Mouse (Mus musculus): ENCODE measurements around the gene BC049715. TPM values are rescaled to one million over a fixed set of nuclear protein-coding genes. Genes with fewer than 3 reads are reported as not detected.

The BC049715 gene
- polyA plus RNA-seq, 1 experiment: 0.56 TPM

DNA sequence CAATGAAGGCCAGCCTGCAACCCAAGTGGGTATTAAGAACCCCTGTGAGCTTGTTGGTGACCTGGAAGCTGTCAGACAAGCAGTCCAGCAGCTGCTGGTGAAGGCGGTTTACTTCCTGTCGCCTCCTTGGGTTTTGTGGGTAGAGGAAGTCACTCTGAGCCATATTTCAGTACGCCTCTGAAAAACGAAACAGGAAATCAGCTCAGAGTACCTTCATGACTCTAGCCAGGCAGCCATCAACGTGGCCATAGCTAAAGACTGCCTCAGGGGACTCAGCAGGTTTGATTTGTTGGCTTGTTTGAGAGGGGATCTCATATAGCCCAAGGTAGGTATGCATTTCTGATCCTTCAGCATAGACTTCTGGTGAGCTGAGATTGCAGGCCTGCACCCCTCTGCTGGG lies 4.3 kb downstream of the BC049715 start:
- Histone ChIP-seq H3K4me3 (ENCODE audit: low read depth, low read length) (no peak overlapping the region), H3K27ac (ENCODE audit: insufficient read depth, low read depth, low read length) (no peak overlapping the region), H3K27me3 (ENCODE audit: control insufficient read depth, insufficient read depth, low read length) (no peaks in the 10 kb centered on the region), H3K36me3 (ENCODE audit: control insufficient read depth, insufficient read depth, low read length) (no peaks in the 10 kb centered on the region), H3K4me1 (ENCODE audit: control insufficient read depth, insufficient read depth, insufficient read length, low read length) (peaks cover 3% of the 10 kb centered on the region)
- 79% methylated on average over 5 of the region's 5 CpGs for WGBS
- TF ChIP-seq POLR2A (IDR thresholded peaks at IDR 0.05; ENCODE audit: low read depth, low read length): no peak
- TF ChIP-seq CTCF (IDR thresholded peaks at IDR 0.05; ENCODE audit: extremely low read depth, insufficient read length, insufficient replicate concordance, low read depth, low read length): no peak

- 58% methylated on average over 4 of the region's 4 CpGs for WGBS
- Histone ChIP-seq H3K27me3 (ENCODE audit: control insufficient read depth, insufficient read depth, low read length) (no peaks in the 10 kb centered on the region), H3K36me3 (ENCODE audit: control insufficient read depth, insufficient read depth, low read length) (no peaks in the 10 kb centered on the region), H3K4me1 (ENCODE audit: control insufficient read depth, insufficient read depth, insufficient read length, low read length) (no peaks in the 10 kb centered on the region), H3K4me3 (ENCODE audit: low read depth, low read length) (no peak within 1 kb of the TSS), H3K27ac (ENCODE audit: insufficient read depth, low read depth, low read length) (no peak within 1 kb of the TSS)
- no peak for TF ChIP-seq POLR2A (IDR thresholded peaks at IDR 0.05; ENCODE audit: low read depth, low read length)
These were observed 7.9 kb downstream of the BC049715 start, which contains the start of gene Smco3 for GRCm38 (mm10) chr6:136835352-136835751. Smco3 (minus strand) TSS chr6:136835452.

DNA sequence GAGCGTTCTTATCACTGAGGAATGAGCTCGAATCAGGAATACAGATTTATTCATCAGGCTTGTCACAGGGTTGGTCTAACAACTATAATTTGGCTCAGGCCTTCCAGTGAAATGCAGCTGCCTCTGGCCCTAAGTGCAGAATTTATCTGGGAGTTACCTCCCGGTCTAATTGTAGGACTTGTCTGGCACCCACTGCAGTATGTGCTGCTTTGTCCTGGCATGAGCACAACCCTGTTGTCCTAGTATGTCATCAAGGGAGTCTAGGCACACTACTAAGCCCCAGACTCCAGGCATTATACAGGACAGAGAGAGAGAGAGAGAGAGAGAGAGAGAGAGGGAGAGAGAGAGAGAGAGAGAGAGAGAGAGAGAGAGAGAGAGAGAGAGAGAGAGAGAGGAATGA lies 9.9 kb downstream of the BC049715 start:
- no peaks in the 10 kb centered on the region for H3K27me3 ChIP-seq (ENCODE audit: control insufficient read depth, insufficient read depth, low read length)
- H3K36me3 ChIP-seq (ENCODE audit: control insufficient read depth, insufficient read depth, low read length): no peaks in the 10 kb centered on the region
- no peaks in the 10 kb centered on the region for H3K4me1 ChIP-seq (ENCODE audit: control insufficient read depth, insufficient read depth, insufficient read length, low read length)
- H3K4me3 ChIP-seq (ENCODE audit: low read depth, low read length): no peak overlapping the region
- TF ChIP-seq CTCF (IDR thresholded peaks at IDR 0.05; ENCODE audit: extremely low read depth, insufficient read length, insufficient replicate concordance, low read depth, low read length) (no peak), POLR2A (IDR thresholded peaks at IDR 0.05; ENCODE audit: low read depth, low read length) (no peak)
- 59% methylated on average over 3 of the region's 3 CpGs for WGBS
- no peak overlapping the region for H3K27ac ChIP-seq (ENCODE audit: insufficient read depth, low read depth, low read length)

DNA sequence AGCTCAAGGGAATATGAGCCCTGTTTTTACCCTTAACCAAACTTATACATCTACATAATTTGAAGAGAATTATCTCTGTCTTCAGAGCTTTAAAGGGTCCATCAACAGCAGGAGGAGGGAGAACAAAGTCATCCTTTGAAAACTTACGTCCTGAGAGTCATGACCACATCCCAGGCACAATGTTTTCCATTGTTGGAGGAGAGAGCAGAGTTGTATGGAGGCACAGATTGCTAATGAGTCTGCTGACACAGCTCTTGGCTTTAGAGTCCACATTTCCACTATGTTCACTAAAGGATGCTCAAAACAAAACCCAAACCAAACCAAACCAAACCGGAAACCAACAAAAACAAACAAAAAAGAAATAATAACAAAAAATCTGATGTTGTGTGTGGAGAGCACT lies 17.5 kb downstream of the BC049715 start:
- no peak overlapping the region for H3K27ac ChIP-seq (ENCODE audit: insufficient read depth, low read depth, low read length)
- H3K4me3 ChIP-seq (ENCODE audit: low read depth, low read length): no peak overlapping the region
- H3K4me1 ChIP-seq (ENCODE audit: control insufficient read depth, insufficient read depth, insufficient read length, low read length): no peaks in the 10 kb centered on the region
- H3K36me3 ChIP-seq (ENCODE audit: control insufficient read depth, insufficient read depth, low read length): no peaks in the 10 kb centered on the region
- no peaks in the 10 kb centered on the region for H3K27me3 ChIP-seq (ENCODE audit: control insufficient read depth, insufficient read depth, low read length)
- TF ChIP-seq POLR2A (IDR thresholded peaks at IDR 0.05; ENCODE audit: low read depth, low read length): no peak
- no peak for TF ChIP-seq CTCF (IDR thresholded peaks at IDR 0.05; ENCODE audit: extremely low read depth, insufficient read length, insufficient replicate concordance, low read depth, low read length)
- 68% methylated on average over 2 of the region's 2 CpGs for WGBS

- Histone ChIP-seq H3K4me3 (ENCODE audit: low read depth, low read length) (no peak overlapping the region), H3K27me3 (ENCODE audit: control insufficient read depth, insufficient read depth, low read length) (no peaks in the 10 kb centered on the region), H3K36me3 (ENCODE audit: control insufficient read depth, insufficient read depth, low read length) (no peaks in the 10 kb centered on the region), H3K27ac (ENCODE audit: insufficient read depth, low read depth, low read length) (no peak overlapping the region), H3K4me1 (ENCODE audit: control insufficient read depth, insufficient read depth, insufficient read length, low read length) (no peaks in the 10 kb centered on the region)
- TF ChIP-seq CTCF (IDR thresholded peaks at IDR 0.05; ENCODE audit: extremely low read depth, insufficient read length, insufficient replicate concordance, low read depth, low read length) (no peak), POLR2A (IDR thresholded peaks at IDR 0.05; ENCODE audit: low read depth, low read length) (no peak)
- 68% methylated on average over 5 of the region's 5 CpGs for whole genome bisulfite sequencing
These were observed 18.5 kb downstream of the BC049715 start for GRCm38 (mm10) chr6:136845706-136846480.

GRCm38 (mm10) chr6:136847267-136847666 lies 19.8 kb downstream of the BC049715 start:
- Histone ChIP-seq H3K36me3 (ENCODE audit: control insufficient read depth, insufficient read depth, low read length) (no peaks in the 10 kb centered on the region), H3K4me3 (ENCODE audit: low read depth, low read length) (no peak overlapping the region), H3K4me1 (ENCODE audit: control insufficient read depth, insufficient read depth, insufficient read length, low read length) (no peaks in the 10 kb centered on the region), H3K27me3 (ENCODE audit: control insufficient read depth, insufficient read depth, low read length) (no peaks in the 10 kb centered on the region), H3K27ac (ENCODE audit: insufficient read depth, low read depth, low read length) (no peak overlapping the region)
- WGBS: 91% methylated on average over 3 of the region's 3 CpGs
- TF ChIP-seq POLR2A (IDR thresholded peaks at IDR 0.05; ENCODE audit: low read depth, low read length) (no peak), CTCF (IDR thresholded peaks at IDR 0.05; ENCODE audit: extremely low read depth, insufficient read length, insufficient replicate concordance, low read depth, low read length) (no peak)

- Histone ChIP-seq H3K27me3 (ENCODE audit: control insufficient read depth, insufficient read depth, low read length) (no peaks in the 10 kb centered on the region), H3K4me3 (ENCODE audit: low read depth, low read length) (no peak overlapping the region), H3K27ac (ENCODE audit: insufficient read depth, low read depth, low read length) (no peak overlapping the region), H3K4me1 (ENCODE audit: control insufficient read depth, insufficient read depth, insufficient read length, low read length) (no peaks in the 10 kb centered on the region), H3K36me3 (ENCODE audit: control insufficient read depth, insufficient read depth, low read length) (no peaks in the 10 kb centered on the region)
- WGBS: 0% methylated on average over 2 of the region's 2 CpGs
- TF ChIP-seq POLR2A (IDR thresholded peaks at IDR 0.05; ENCODE audit: low read depth, low read length) (no peak), CTCF (IDR thresholded peaks at IDR 0.05; ENCODE audit: extremely low read depth, insufficient read length, insufficient replicate concordance, low read depth, low read length) (peak; percentile 85; the same call in 1 of the 2 replicates)
These were observed 20.4 kb downstream of the BC049715 start for GRCm38 (mm10) chr6:136847790-136848189.
